Mouse (Mus musculus): ENCODE results near the gene Ralgps1. TPM values are rescaled to one million over a fixed set of nuclear protein-coding genes. Genes with fewer than 3 reads are reported as not detected.

Gene Ralgps1
- total RNA-seq, 2 experiments from 2014 or later = 56.8 to 59.2 TPM

- no peak for DNase-seq (ENCODE audit: low spot score in 2 of 2)
- intact Hi-C loops (cut with DNase I) = no loop called here
Observed at GRCm38 (mm10) chr2:33302828-33303227, 68.5 kb downstream of the Ralgps1 start.

- intact Hi-C loops (cut with DNase I) = no loop called here
- DNase-seq (ENCODE audit: low spot score in 2 of 2) = no peak
Observed at GRCm38 (mm10) chr2:33302405-33302804, 68.9 kb downstream of the Ralgps1 start.

GRCm38 (mm10) chr2:33300371-33301046 lies 70.8 kb downstream of the Ralgps1 start:
- peak in 1 of 2 experiments; percentile 61 for DNase-seq (ENCODE audit: low spot score in 2 of 2)
- intact Hi-C loops (cut with DNase I) = no loop called here

- intact Hi-C loops (cut with DNase I) = no loop called here
- no peak for DNase-seq (ENCODE audit: low spot score in 2 of 2)
Observed at GRCm38 (mm10) chr2:33298928-33299327, 72.4 kb downstream of the Ralgps1 start.

- intact Hi-C loops (cut with DNase I) = no loop called here
- DNase-seq (ENCODE audit: low spot score in 2 of 2) = no peak
Observed at GRCm38 (mm10) chr2:33295115-33295514, 76.2 kb downstream of the Ralgps1 start.

- intact Hi-C loops (cut with DNase I) = no loop called here
- DNase-seq (ENCODE audit: low spot score in 2 of 2) = no peak
Observed at GRCm38 (mm10) chr2:33292057-33292456, 79.2 kb downstream of the Ralgps1 start.

- intact Hi-C loops (cut with DNase I) = no loop called here
Observed at GRCm38 (mm10) chr2:33290491-33290890, 80.8 kb downstream of the Ralgps1 start.

GRCm38 (mm10) chr2:33288837-33289236 lies 82.4 kb downstream of the Ralgps1 start:
- intact Hi-C loops (cut with DNase I) = no loop called here
- no peak for DNase-seq (ENCODE audit: low spot score in 2 of 2)

More at GRCm38 (mm10) chr2:33290491-33290890, 80.8 kb downstream of the Ralgps1 start:
- no peak for DNase-seq (ENCODE audit: low spot score in 2 of 2)

- intact Hi-C loops (cut with DNase I) = no loop called here
- no peak for DNase-seq (ENCODE audit: low spot score in 2 of 2)
Observed at GRCm38 (mm10) chr2:33283674-33284073, 87.6 kb downstream of the Ralgps1 start.

- intact Hi-C loops (cut with DNase I) = no loop called here
Observed at GRCm38 (mm10) chr2:33282877-33283276, 88.4 kb downstream of the Ralgps1 start.

GRCm38 (mm10) chr2:33281807-33282206 lies 89.5 kb downstream of the Ralgps1 start:
- intact Hi-C loops (cut with DNase I) = no loop called here
- no peak for DNase-seq (ENCODE audit: low spot score in 2 of 2)

More at GRCm38 (mm10) chr2:33282877-33283276, 88.4 kb downstream of the Ralgps1 start:
- DNase-seq (ENCODE audit: low spot score in 2 of 2) = no peak

- no peak for DNase-seq (ENCODE audit: low spot score in 2 of 2)
- intact Hi-C loops (cut with DNase I) = no loop called here
Observed at GRCm38 (mm10) chr2:33280525-33280924, 90.8 kb downstream of the Ralgps1 start.

GRCm38 (mm10) chr2:33279758-33280157 lies 91.5 kb downstream of the Ralgps1 start:
- intact Hi-C loops (cut with DNase I) = no loop called here
- DNase-seq (ENCODE audit: low spot score in 2 of 2) = no peak

- intact Hi-C loops (cut with DNase I) = no loop called here
- DNase-seq (ENCODE audit: low spot score in 2 of 2) = no peak
Observed at GRCm38 (mm10) chr2:33274719-33275490, 96.4 kb downstream of the Ralgps1 start.

GRCm38 (mm10) chr2:33272665-33273439 lies 98.4 kb downstream of the Ralgps1 start:
- intact Hi-C loops (cut with DNase I) = no loop called here
- no peak for DNase-seq (ENCODE audit: low spot score in 2 of 2)

GRCm38 (mm10) chr2:33271511-33271910 lies 99.8 kb downstream of the Ralgps1 start:
- DNase-seq (ENCODE audit: low spot score in 2 of 2) = no peak
- intact Hi-C loops (cut with DNase I) = no loop called here

- no peak for DNase-seq (ENCODE audit: low spot score in 2 of 2)
- intact Hi-C loops (cut with DNase I) = no loop called here
Observed at GRCm38 (mm10) chr2:33270569-33270968, 100.7 kb downstream of the Ralgps1 start.

GRCm38 (mm10) chr2:33269132-33269493 lies 102.2 kb downstream of the Ralgps1 start:
- no peak for DNase-seq (ENCODE audit: low spot score in 2 of 2)

GRCm38 (mm10) chr2:33268384-33269131 lies 102.7 kb downstream of the Ralgps1 start:
- intact Hi-C loops (cut with DNase I) = loop anchor here (5.0 kb wide), 2 partner anchors 49 to 51 kb away; partner anchors contain the start of gene Angptl2
- DNase-seq (ENCODE audit: low spot score in 2 of 2) = no peak

More at GRCm38 (mm10) chr2:33269132-33269493, 102.2 kb downstream of the Ralgps1 start:
- intact Hi-C loops (cut with DNase I) = loop anchor here (5.0 kb wide), 2 partner anchors 48 to 52 kb away; partner anchors contain the start of gene Angptl2

Data from left cerebral cortex, postnatal 25 days (tissue).